Mouse (Mus musculus): ENCODE measurements at regions not wholly inside any gene's neighbourhood (a gene's known extent, or its start where the extent isn't known, plus 50 kb on each side); places are given as distances from the start of the nearest gene placed in this dataset.
A peak's percentile ranks its signal among the peaks of the same experiment; 100 is the strongest.

GRCm38 (mm10) chr4:22106883-22107282 is 175.8 kb downstream of the Faxc start:
- no peak overlapping the region for H3K9ac ChIP-seq
- no peak overlapping the region for H3K4me3 ChIP-seq
- H3K4me2 ChIP-seq, result no peak overlapping the region
- H3K9me3 ChIP-seq, result no peaks in the 10 kb centered on the region
- no peaks in the 10 kb centered on the region for H3K36me3 ChIP-seq (replicated peaks)
- peaks cover 27% of the 10 kb centered on the region; the same call in 1 of the 2 replicates for H3K4me1 ChIP-seq
- 0 out of 2 replicates have a peak overlapping the region, but pooled peaks have one; percentile 13 for H3K27ac ChIP-seq
- no peak for ATAC-seq (replicated peaks)
- 75% methylated on average over 9 of the region's 9 CpGs for WGBS
- H3K27me3 ChIP-seq (replicated peaks), result no peaks in the 10 kb centered on the region

- Histone ChIP-seq H3K9me3 (no peaks in the 10 kb centered on the region), H3K4me2 (no peak overlapping the region), H3K36me3 (replicated peaks) (no peaks in the 10 kb centered on the region), H3K9ac (no peak overlapping the region), H3K27me3 (replicated peaks) (no peaks in the 10 kb centered on the region), H3K4me1 (peaks cover 14% of the 10 kb centered on the region; the same call in 1 of the 2 replicates), H3K27ac (no peak overlapping the region), H3K4me3 (no peak overlapping the region)
- WGBS, result 22% methylated on average over 6 of the region's 6 CpGs
- peak; percentile 34; the same call in 1 of the 2 replicates for ATAC-seq (replicated peaks)
Measured at GRCm38 (mm10) chr4:22109410-22109809, 178.3 kb downstream of the Faxc start.

GRCm38 (mm10) chr4:22110400-22110799 is 179.3 kb downstream of the Faxc start:
- H3K9ac ChIP-seq, result no peak overlapping the region
- peak; percentile 67; the same call in 1 of the 2 replicates for ATAC-seq (replicated peaks)
- H3K36me3 ChIP-seq (replicated peaks), result no peaks in the 10 kb centered on the region
- H3K4me2 ChIP-seq, result peak overlapping the region; percentile 16; the same call in 1 of the 2 replicates
- H3K27me3 ChIP-seq (replicated peaks), result no peaks in the 10 kb centered on the region
- WGBS, result 19% methylated on average over 8 of the region's 8 CpGs
- H3K27ac ChIP-seq, result no peak overlapping the region
- H3K4me1 ChIP-seq, result peaks cover 14% of the 10 kb centered on the region; the same call in 1 of the 2 replicates
- H3K9me3 ChIP-seq, result no peaks in the 10 kb centered on the region
- H3K4me3 ChIP-seq, result no peak overlapping the region

- 0 out of 2 replicates have a peak, but pooled peaks have one; percentile 31 for ATAC-seq (replicated peaks)
- Histone ChIP-seq H3K27me3 (replicated peaks) (no peaks in the 10 kb centered on the region), H3K4me2 (no peak overlapping the region)
Measured at GRCm38 (mm10) chr4:22112209-22112608, 181.1 kb downstream of the Faxc start.

GRCm38 (mm10) chr4:22114451-22114850 is 183.3 kb downstream of the Faxc start:
- no peak overlapping the region for H3K9ac ChIP-seq
- no peaks in the 10 kb centered on the region for H3K36me3 ChIP-seq (replicated peaks)
- H3K4me1 ChIP-seq, result peaks cover 13% of the 10 kb centered on the region; the same call in 1 of the 2 replicates
- no peak overlapping the region for H3K4me3 ChIP-seq
- H3K27me3 ChIP-seq (replicated peaks), result no peaks in the 10 kb centered on the region
- H3K27ac ChIP-seq, result no peak overlapping the region
- H3K4me2 ChIP-seq, result no peak overlapping the region
- ATAC-seq (replicated peaks), result no peak
- H3K9me3 ChIP-seq, result no peaks in the 10 kb centered on the region

More at GRCm38 (mm10) chr4:22112209-22112608, 181.1 kb downstream of the Faxc start:
- Histone ChIP-seq H3K9me3 (no peaks in the 10 kb centered on the region), H3K4me1 (peaks cover 14% of the 10 kb centered on the region; the same call in 1 of the 2 replicates), H3K36me3 (replicated peaks) (no peaks in the 10 kb centered on the region), H3K9ac (no peak overlapping the region), H3K27ac (no peak overlapping the region), H3K4me3 (no peak overlapping the region)
- 40% methylated on average over 5 of the region's 5 CpGs for WGBS

- Histone ChIP-seq H3K4me1 (no peaks in the 10 kb centered on the region), H3K9me3 (no peaks in the 10 kb centered on the region), H3K9ac (no peak overlapping the region), H3K4me3 (no peak overlapping the region), H3K27me3 (replicated peaks) (no peaks in the 10 kb centered on the region), H3K36me3 (replicated peaks) (no peaks in the 10 kb centered on the region), H3K27ac (no peak overlapping the region), H3K4me2 (no peak overlapping the region)
- ATAC-seq (replicated peaks), result no peak
- 65% methylated on average over 3 of the region's 3 CpGs for WGBS
Measured at GRCm38 (mm10) chr4:22119877-22120276, 188.7 kb downstream of the Faxc start.

GRCm38 (mm10) chr4:22120953-22121352 is 189.8 kb downstream of the Faxc start:
- 37% methylated on average over 3 of the region's 3 CpGs for WGBS
- Histone ChIP-seq H3K4me1 (no peaks in the 10 kb centered on the region), H3K9me3 (no peaks in the 10 kb centered on the region), H3K27ac (no peak overlapping the region), H3K4me2 (no peak overlapping the region), H3K4me3 (no peak overlapping the region), H3K27me3 (replicated peaks) (no peaks in the 10 kb centered on the region), H3K9ac (no peak overlapping the region), H3K36me3 (replicated peaks) (no peaks in the 10 kb centered on the region)
- no peak for ATAC-seq (replicated peaks)

- no peak overlapping the region for H3K27ac ChIP-seq
- no peaks in the 10 kb centered on the region for H3K36me3 ChIP-seq (replicated peaks)
- H3K4me3 ChIP-seq, result no peak overlapping the region
- H3K4me2 ChIP-seq, result no peak overlapping the region
- no peaks in the 10 kb centered on the region for H3K4me1 ChIP-seq
- H3K27me3 ChIP-seq (replicated peaks), result no peaks in the 10 kb centered on the region
- H3K9ac ChIP-seq, result no peak overlapping the region
- 57% methylated on average over 2 of the region's 2 CpGs for WGBS
- ATAC-seq (replicated peaks), result no peak
- H3K9me3 ChIP-seq, result no peaks in the 10 kb centered on the region
Measured at GRCm38 (mm10) chr4:22121397-22121796, 190.3 kb downstream of the Faxc start.

- no peak overlapping the region for H3K9ac ChIP-seq
- ATAC-seq (replicated peaks), result no peak
- no peaks in the 10 kb centered on the region for H3K9me3 ChIP-seq
- no peaks in the 10 kb centered on the region for H3K27me3 ChIP-seq (replicated peaks)
- no peak overlapping the region for H3K4me2 ChIP-seq
- no peaks in the 10 kb centered on the region for H3K4me1 ChIP-seq
- no peak overlapping the region for H3K4me3 ChIP-seq
- 80% methylated on average over 6 of the region's 6 CpGs for WGBS
- H3K27ac ChIP-seq, result no peak overlapping the region
- no peaks in the 10 kb centered on the region for H3K36me3 ChIP-seq (replicated peaks)
Measured at GRCm38 (mm10) chr4:22124836-22125235, 193.7 kb downstream of the Faxc start.

GRCm38 (mm10) chr4:22130511-22130910 is 199.4 kb downstream of the Faxc start:
- Histone ChIP-seq H3K27me3 (replicated peaks) (no peaks in the 10 kb centered on the region), H3K36me3 (replicated peaks) (no peaks in the 10 kb centered on the region), H3K4me3 (no peak overlapping the region), H3K9me3 (no peaks in the 10 kb centered on the region), H3K9ac (no peak overlapping the region), H3K4me1 (peaks cover 22% of the 10 kb centered on the region), H3K4me2 (no peak overlapping the region), H3K27ac (no peak overlapping the region)
- ATAC-seq (replicated peaks), result no peak
- WGBS, result 81% methylated on average over 8 of the region's 8 CpGs

GRCm38 (mm10) chr4:22131751-22132736 is 200.9 kb downstream of the Faxc start:
- Histone ChIP-seq H3K27ac (no peak overlapping the region), H3K9me3 (no peaks in the 10 kb centered on the region), H3K27me3 (replicated peaks) (no peaks in the 10 kb centered on the region), H3K4me3 (no peak overlapping the region), H3K4me2 (no peak overlapping the region), H3K36me3 (replicated peaks) (no peaks in the 10 kb centered on the region), H3K4me1 (peaks cover 22% of the 10 kb centered on the region), H3K9ac (no peak overlapping the region)
- peak; percentile 78 for ATAC-seq (replicated peaks)
- 66% methylated on average over 13 of the region's 13 CpGs for WGBS

GRCm38 (mm10) chr4:22133547-22134495 is 202.7 kb downstream of the Faxc start:
- Histone ChIP-seq H3K27ac (0 out of 2 replicates have a peak overlapping the region, but pooled peaks have one; percentile 41), H3K4me1 (peaks cover 22% of the 10 kb centered on the region), H3K9me3 (no peaks in the 10 kb centered on the region), H3K4me2 (no peak overlapping the region), H3K27me3 (replicated peaks) (no peaks in the 10 kb centered on the region), H3K9ac (no peak overlapping the region), H3K36me3 (replicated peaks) (no peaks in the 10 kb centered on the region), H3K4me3 (no peak overlapping the region)
- peak; percentile 59 for ATAC-seq (replicated peaks)
- WGBS, result 34% methylated on average over 14 of the region's 14 CpGs
